In genomic region chr5:142074561-142075500, GRCm38 (mm10) we compare ENCODE assay signal across 9 mouse cellular contexts.
DNase-seq lines count a peak whose midpoint lies in the region; ATAC-seq and TF ChIP-seq lines count a peak whose summit lies in the region.
"Had no signal": no experiment of that assay in that cellular context is flagged by ENCODE, and none has a peak within 500 bp of the region (broad histone marks: within the 10 kb centered on the region; RNA-seq: fewer than 3 reads in every experiment).

No protein-coding gene starts in this region.

- peak; percentile 59 for DNase-seq in intestine, embryonic 14.5 days (ENCODE audit: low spot score)
- DNase-seq in embryonic facial prominence, embryonic 14.5 days (ENCODE audit: low spot score): peak; percentile 80
- peak; percentile 56 for DNase-seq in hindbrain, embryonic 14.5 days (ENCODE audit: low spot score)
- peak; percentile 67 to 82 for DNase-seq in left cerebral cortex, postnatal 10 days (ENCODE audit: extremely low spot score in 1 of 2, low spot score in 2 of 2)
- peak; percentile 76 for DNase-seq in midbrain, postnatal 0 days (ENCODE audit: low spot score)
- no peak for DNase-seq in c-Kit-positive CD71-positive TER-119-positive erythroid progenitor cells, embryonic 14.5 days (ENCODE audit: low spot score)
- no peak for DNase-seq in liver

- no peaks in the 10 kb centered on the region for H3K27me3 ChIP-seq in intestine, embryonic 14.5 days (replicated peaks; ENCODE audit: control insufficient read depth, insufficient read depth, low read length)
- no peaks in the 10 kb centered on the region for H3K27me3 ChIP-seq in intestine, postnatal 0 days (replicated peaks; ENCODE audit: control insufficient read depth, insufficient read depth, low read length)
- no peaks in the 10 kb centered on the region for H3K27me3 ChIP-seq in embryonic facial prominence, embryonic 14.5 days (replicated peaks; ENCODE audit: control insufficient read depth, insufficient read depth, low read length)
- H3K27me3 ChIP-seq in hindbrain, embryonic 14.5 days (ENCODE audit: control insufficient read depth, insufficient read depth, low read length): no peaks in the 10 kb centered on the region; the same call in 1 of the 2 replicates
- no peaks in the 10 kb centered on the region for H3K27me3 ChIP-seq in midbrain, postnatal 0 days (ENCODE audit: insufficient read depth, low read length)
- H3K27me3 ChIP-seq: midbrain, embryonic 12.5 days had no signal

- ATAC-seq in intestine, embryonic 14.5 days (replicated peaks; ENCODE audit: low FRiP score, low TSS enrichment, low read depth): no peak
- ATAC-seq in intestine, postnatal 0 days: no peak
- peak; percentile 63 for ATAC-seq in embryonic facial prominence, embryonic 14.5 days (ENCODE audit: low read depth)
- ATAC-seq in hindbrain, embryonic 14.5 days (ENCODE audit: low FRiP score): peak; percentile 34; the same call in 1 of the 2 replicates
- no peak for ATAC-seq in midbrain, postnatal 0 days (ENCODE audit: low FRiP score)

- H3K36me3 ChIP-seq in intestine, embryonic 14.5 days (ENCODE audit: control insufficient read depth, insufficient read depth, low read length): no peaks in the 10 kb centered on the region
- H3K36me3 ChIP-seq in intestine, postnatal 0 days (ENCODE audit: control insufficient read depth, insufficient read depth): no peaks in the 10 kb centered on the region
- H3K36me3 ChIP-seq in embryonic facial prominence, embryonic 14.5 days (ENCODE audit: control insufficient read depth, insufficient read depth, low read length): no peaks in the 10 kb centered on the region
- no peaks in the 10 kb centered on the region for H3K36me3 ChIP-seq in hindbrain, embryonic 14.5 days (replicated peaks; ENCODE audit: control insufficient read depth, insufficient read depth)
- H3K36me3 ChIP-seq in midbrain, postnatal 0 days (ENCODE audit: insufficient read depth, low read length): no peaks in the 10 kb centered on the region
- H3K36me3 ChIP-seq: midbrain, embryonic 12.5 days had no signal

- peak overlapping the region; percentile 57 for H3K27ac ChIP-seq in intestine, embryonic 14.5 days (ENCODE audit: low read depth)
- H3K27ac ChIP-seq in intestine, postnatal 0 days (ENCODE audit: low read depth, low read length): no peak overlapping the region
- peak overlapping the region; percentile 67 for H3K27ac ChIP-seq in embryonic facial prominence, embryonic 14.5 days (replicated peaks; ENCODE audit: low read depth, low read length)
- H3K27ac ChIP-seq in hindbrain, embryonic 14.5 days: 0 out of 2 replicates have a peak overlapping the region, but pooled peaks have one; percentile 26
- peak overlapping the region; percentile 48 for H3K27ac ChIP-seq in midbrain, postnatal 0 days (ENCODE audit: low read depth, low read length)
- H3K27ac ChIP-seq: midbrain, embryonic 12.5 days had no signal

- no peak overlapping the region for H3K4me3 ChIP-seq in intestine, embryonic 14.5 days (ENCODE audit: low read depth, low read length)
- H3K4me3 ChIP-seq in intestine, postnatal 0 days (ENCODE audit: low read depth, low read length): no peak overlapping the region
- no peak overlapping the region for H3K4me3 ChIP-seq in embryonic facial prominence, embryonic 14.5 days (ENCODE audit: low read depth, low read length)
- no peak overlapping the region for H3K4me3 ChIP-seq in hindbrain, embryonic 14.5 days (replicated peaks; ENCODE audit: low read length)
- H3K4me3 ChIP-seq in midbrain, postnatal 0 days (ENCODE audit: low read depth, low read length): no peak overlapping the region
- H3K4me3 ChIP-seq: midbrain, embryonic 12.5 days had no signal

- H3K9ac ChIP-seq in intestine, embryonic 14.5 days (ENCODE audit: low read length): no peak overlapping the region
- H3K9ac ChIP-seq in intestine, postnatal 0 days (ENCODE audit: low read depth, low read length): no peak overlapping the region
- H3K9ac ChIP-seq in embryonic facial prominence, embryonic 14.5 days (ENCODE audit: low read depth, low read length): 0 out of 2 replicates have a peak overlapping the region, but pooled peaks have one; percentile 19
- no peak overlapping the region for H3K9ac ChIP-seq in hindbrain, embryonic 14.5 days
- H3K9ac ChIP-seq in midbrain, postnatal 0 days (replicated peaks; ENCODE audit: low read length, poor library complexity, severe bottlenecking): no peak overlapping the region; the same call in 1 of the 2 replicates
- H3K9ac ChIP-seq: midbrain, embryonic 12.5 days had no signal

- peaks cover 3% of the 10 kb centered on the region; the same call in 1 of the 2 replicates for H3K9me3 ChIP-seq in intestine, embryonic 14.5 days (ENCODE audit: control insufficient read depth, low read length)
- H3K9me3 ChIP-seq in intestine, postnatal 0 days (ENCODE audit: control insufficient read depth): no peaks in the 10 kb centered on the region
- no peaks in the 10 kb centered on the region for H3K9me3 ChIP-seq in embryonic facial prominence, embryonic 14.5 days (ENCODE audit: control insufficient read depth, low read length)
- H3K9me3 ChIP-seq in hindbrain, embryonic 14.5 days (ENCODE audit: control insufficient read depth, low read length): no peaks in the 10 kb centered on the region
- H3K9me3 ChIP-seq in midbrain, postnatal 0 days (ENCODE audit: low read length): no peaks in the 10 kb centered on the region
- H3K9me3 ChIP-seq: midbrain, embryonic 12.5 days had no signal

- 52% methylated on average over 13 of the region's 13 CpGs for WGBS in intestine, embryonic 14.5 days
- 55% methylated on average over 13 of the region's 13 CpGs for WGBS in intestine, postnatal 0 days
- whole genome bisulfite sequencing in embryonic facial prominence, embryonic 14.5 days: 39% methylated on average over 13 of the region's 13 CpGs
- WGBS in hindbrain, embryonic 14.5 days: 45% methylated on average over 13 of the region's 13 CpGs
- 41% methylated on average over 13 of the region's 13 CpGs for WGBS in midbrain, postnatal 0 days

- TF ChIP-seq CTCF in intestine, postnatal 0 days (IDR thresholded peaks at IDR 0.05; ENCODE audit: low read depth): no peak
- no peak for TF ChIP-seq CTCF in midbrain, postnatal 0 days (IDR thresholded peaks at IDR 0.05)

- intact Hi-C loops in left cerebral cortex, postnatal 10 days (cut with DNase I): no loop called here

- no peak overlapping the region for H3K4me2 ChIP-seq in intestine, embryonic 14.5 days (ENCODE audit: low read length)
- H3K4me2 ChIP-seq in intestine, postnatal 0 days (replicated peaks; ENCODE audit: low read depth): no peak overlapping the region
- 0 out of 2 replicates have a peak overlapping the region, but pooled peaks have one; percentile 15 for H3K4me2 ChIP-seq in embryonic facial prominence, embryonic 14.5 days (ENCODE audit: low read depth, low read length)
- no peak overlapping the region for H3K4me2 ChIP-seq in hindbrain, embryonic 14.5 days (replicated peaks)
- H3K4me2 ChIP-seq in midbrain, postnatal 0 days (ENCODE audit: low read depth, low read length, poor library complexity, severe bottlenecking): no peak overlapping the region
- H3K4me2 ChIP-seq: midbrain, embryonic 12.5 days had no signal

- peaks cover 2% of the 10 kb centered on the region; the same call in 1 of the 2 replicates for H3K4me1 ChIP-seq in intestine, embryonic 14.5 days (replicated peaks; ENCODE audit: control insufficient read depth, insufficient read depth, low read length)
- H3K4me1 ChIP-seq in intestine, postnatal 0 days (replicated peaks; ENCODE audit: control insufficient read depth, insufficient read depth, low read length): no peaks in the 10 kb centered on the region
- 0 out of 2 replicates have a peak, but pooled peaks cover 6% of the 10 kb centered on the region for H3K4me1 ChIP-seq in embryonic facial prominence, embryonic 14.5 days (ENCODE audit: control insufficient read depth, insufficient read depth, low read length)
- H3K4me1 ChIP-seq in hindbrain, embryonic 14.5 days (replicated peaks; ENCODE audit: control insufficient read depth, insufficient read depth, low read length): 0 out of 2 replicates have a peak, but pooled peaks cover 4% of the 10 kb centered on the region
- 0 out of 2 replicates have a peak, but pooled peaks cover 6% of the 10 kb centered on the region for H3K4me1 ChIP-seq in midbrain, postnatal 0 days (ENCODE audit: insufficient read depth, low read length)

Comparison
In these comparisons a context has a peak if more than half of its experiments do, and no peak if none do; other contexts are left out.
1. ATAC-seq: peak in embryonic facial prominence, embryonic 14.5 days (single experiment) and hindbrain, embryonic 14.5 days (single experiment); none in intestine, embryonic 14.5 days (single experiment), intestine, postnatal 0 days (single experiment) and midbrain, postnatal 0 days (single experiment).
2. DNase-seq: peak in intestine, embryonic 14.5 days (single experiment), embryonic facial prominence, embryonic 14.5 days (single experiment), hindbrain, embryonic 14.5 days (single experiment), left cerebral cortex, postnatal 10 days (2 of 2) and midbrain, postnatal 0 days (single experiment); none in c-Kit-positive CD71-positive TER-119-positive erythroid progenitor cells, embryonic 14.5 days (single experiment) and liver (single experiment).